15 mouse cellular contexts compared by ENCODE assay signal in genomic region chr8:106820553-106821515, GRCm38 (mm10). TPM values are rescaled to one million over a fixed set of nuclear protein-coding genes. Genes with fewer than 3 reads are reported as not detected.
DNase-seq lines count a peak whose midpoint lies in the region; ATAC-seq and TF ChIP-seq lines count a peak whose summit lies in the region.
"Had no signal": no experiment of that assay in that cellular context is flagged by ENCODE, and none has a peak within 500 bp of the region (broad histone marks: within the 10 kb centered on the region; RNA-seq: fewer than 3 reads in every experiment).

No protein-coding gene starts in this region.

- no peak for TF ChIP-seq POLR2A in kidney, adult 2 months (IDR thresholded peaks at IDR 0.05; ENCODE audit: low read depth, low read length)

- peaks cover 22% of the 10 kb centered on the region for H3K4me1 ChIP-seq in kidney, adult 2 months (ENCODE audit: control insufficient read depth, insufficient read depth, low read length)
- no peaks in the 10 kb centered on the region for H3K4me1 ChIP-seq in embryonic facial prominence, embryonic 11.5 days (ENCODE audit: control insufficient read depth, insufficient read depth, low read length)
- H3K4me1 ChIP-seq: midbrain, embryonic 15.5 days had no signal

- no peaks in the 10 kb centered on the region for H3K27me3 ChIP-seq in kidney, adult 2 months (replicated peaks; ENCODE audit: control insufficient read depth, insufficient read depth, low read length)
- H3K27me3 ChIP-seq in embryonic facial prominence, embryonic 11.5 days (ENCODE audit: control insufficient read depth, insufficient read depth, low read length), result no peaks in the 10 kb centered on the region
- H3K27me3 ChIP-seq: midbrain, embryonic 15.5 days had no signal

- ATAC-seq in embryonic facial prominence, embryonic 11.5 days (replicated peaks; ENCODE audit: insufficient number of reproducible peaks, low FRiP score, low TSS enrichment, low read depth), result no peak
- ATAC-seq in granulocyte monocyte progenitor cell, adult 5-6 weeks (replicated peaks; ENCODE audit: poor library complexity, severe bottlenecking), result peak; percentile 83
- no peak for ATAC-seq in frontal cortex, adult (ENCODE audit: low TSS enrichment)
- ATAC-seq: forebrain, postnatal 0 days; midbrain, embryonic 15.5 days had no signal

- H3K9me3 ChIP-seq in embryonic facial prominence, embryonic 11.5 days (replicated peaks; ENCODE audit: control insufficient read depth, low read length), result no peaks in the 10 kb centered on the region
- H3K9me3 ChIP-seq: midbrain, embryonic 15.5 days had no signal

- WGBS in kidney, adult 2 months, result 54% methylated on average over 14 of the region's 14 CpGs
- 63% methylated on average over 14 of the region's 14 CpGs for WGBS in embryonic facial prominence, embryonic 11.5 days

- no peak overlapping the region for H3K4me2 ChIP-seq in embryonic facial prominence, embryonic 11.5 days (ENCODE audit: low read depth, low read length)
- H3K4me2 ChIP-seq: midbrain, embryonic 15.5 days had no signal

- H3K27ac ChIP-seq in kidney, adult 2 months (ENCODE audit: insufficient read depth, low read depth, low read length), result no peak overlapping the region
- H3K27ac ChIP-seq in embryonic facial prominence, embryonic 11.5 days (replicated peaks; ENCODE audit: low read depth, low read length), result no peak overlapping the region
- H3K27ac ChIP-seq: midbrain, embryonic 15.5 days had no signal

- no peak for TF ChIP-seq CTCF in kidney, adult 2 months (conservative IDR thresholded peaks at IDR 0.05; ENCODE audit: insufficient read depth, insufficient read length, low read depth, low read length)

- no peak overlapping the region for H3K9ac ChIP-seq in embryonic facial prominence, embryonic 11.5 days (replicated peaks; ENCODE audit: low read length)
- H3K9ac ChIP-seq: forebrain, postnatal 0 days; midbrain, embryonic 15.5 days had no signal

- H3K36me3 ChIP-seq in kidney, adult 2 months (ENCODE audit: control insufficient read depth, insufficient read depth, low read length), result no peaks in the 10 kb centered on the region
- no peaks in the 10 kb centered on the region for H3K36me3 ChIP-seq in embryonic facial prominence, embryonic 11.5 days (replicated peaks; ENCODE audit: control insufficient read depth, insufficient read depth, low read depth, low read length)
- H3K36me3 ChIP-seq: midbrain, embryonic 15.5 days had no signal

- H3K4me3 ChIP-seq in kidney, adult 2 months (ENCODE audit: insufficient read depth, low read depth, low read length), result no peak overlapping the region
- no peak overlapping the region for H3K4me3 ChIP-seq in embryonic facial prominence, embryonic 11.5 days (ENCODE audit: low read depth, low read length)
- H3K4me3 ChIP-seq: erythroblast, embryonic 14.5 days; midbrain, embryonic 15.5 days had no signal

- DNase-seq in kidney, adult 2 months, result peak; percentile 56
- no peak for DNase-seq in kidney, adult 18-20 months
- peak; percentile 71 for DNase-seq in 416B (ENCODE audit: low read depth)
- peak; percentile 26 for DNase-seq in embryonic facial prominence, embryonic 11.5 days (ENCODE audit: low spot score)
- no peak for DNase-seq in spleen, adult 18-20 months
- DNase-seq in frontal cortex, postnatal 36 days (ENCODE audit: low spot score in 2 of 2), result no peak
- DNase-seq: cerebellum, adult 11-12 months; forebrain, postnatal 0 days; lung, adult 18-20 months; lung, postnatal 4 days; thymus, adult 2 months had no signal

RNA-seq across cellular contexts. Expression of gene Has3, which starts 49.2 kb away (rescaled TPM):
- polyA plus RNA-seq in kidney, adult 2 months (2012; rRNA removed), result 0.72 and 0.98 TPM in 2 replicates
- polyA plus RNA-seq in embryonic facial prominence, embryonic 11.5 days (2014; fragmentation: Nextera tagmentation; extraction: Ambion mirVana), result 0.18 and 0.31 TPM in 2 replicates
- not detected in 2 replicates for total RNA-seq in granulocyte monocyte progenitor cell, adult 5-6 weeks (2014; fragmentation: Nextera tagmentation)
- total RNA-seq in granulocyte monocyte progenitor cell, adult 5-6 weeks (2017), result 0.17 and 0.77 TPM in 2 replicates
- polyA plus RNA-seq: erythroblast, embryonic 14.5 days had no signal

Comparison
In these comparisons a context has a peak if more than half of its experiments do, and no peak if none do; other contexts are left out.
1. DNase-seq: peak in kidney, adult 2 months (single experiment), 416B (single experiment) and embryonic facial prominence, embryonic 11.5 days (single experiment); none in kidney, adult 18-20 months (single experiment), spleen, adult 18-20 months (0 of 2) and frontal cortex, postnatal 36 days (0 of 2).